Mouse (Mus musculus) brain, embryonic 14.5 days (tissue): ENCODE measurements around the gene Magi2.
A peak's percentile ranks its signal among the peaks of the same experiment; 100 is the strongest.

Experiments
- CTCF ChIP-seq: fragments of 200-500 bp; IDR thresholded peaks from 2 replicates; pipeline ENCODE4 v1.5.1; 2012; ENCODE audit warnings: inconsistent platforms, mild to moderate bottlenecking, moderate library complexity, borderline replicate concordance; ENCODE audit not compliant: insufficient read depth, insufficient read length; ENCODE audit errors: extremely low read depth
- POLR2A ChIP-seq: fragments of 200-500 bp; IDR thresholded peaks from 2 replicates; pipeline ENCODE4 v1.6.1; 2012; ENCODE audit warnings: mild to moderate bottlenecking, inconsistent platforms, borderline replicate concordance; ENCODE audit not compliant: poor library complexity, insufficient read depth, insufficient read length, severe bottlenecking; ENCODE audit errors: extremely low read depth

- TF ChIP-seq POLR2A: no peak
- peak; percentile 60; the same call in 1 of the 2 replicates for TF ChIP-seq CTCF
These were observed 1410.6 kb downstream of the Magi2 start for GRCm38 (mm10) chr5:20637300-20637989.
